Mouse (Mus musculus): ENCODE measurements at regions not wholly inside any gene's neighbourhood (a gene's known extent, or its start where the extent isn't known, plus 50 kb on each side); places are given as distances from the start of the nearest gene placed in this dataset.

- TF ChIP-seq CTCF (IDR thresholded peaks at IDR 0.05) (no peak), EP300 (IDR thresholded peaks at IDR 0.05) (no peak)
These were observed 713.2 kb downstream of the Poteg start for GRCm38 (mm10) chr8:28160651-28161050.

Measured in lung, postnatal 0 days (tissue).